Mouse (Mus musculus) MEL (cell line): ENCODE data around the gene Sf3b4.

ENCODE experiments used
- CTCF ChIP-seq, 3 experiments: IDR thresholded peaks in 2 of 3; conservative IDR thresholded peaks in 1 of 3; 2 replicates each; pipeline ENCODE4 v1.5.1; 2011 to 2012; ENCODE audit warnings: low read length in 3 of 3, low read depth in 2 of 3, mild to moderate bottlenecking in 2 of 3, improper control_type of control experiment in 1 of 3, inconsistent platforms in 1 of 3, mixed read lengths in 1 of 3, moderate library complexity in 1 of 3; ENCODE audit not compliant: control insufficient read depth in 1 of 3, insufficient read depth in 1 of 3, poor library complexity in 1 of 3, severe bottlenecking in 1 of 3
- GATA1 ChIP-seq: IDR thresholded peaks from 2 replicates; pipeline ENCODE4 v1.6.1; 2011; ENCODE audit warnings: low read depth, low read length, improper control_type of control experiment
- MAFK ChIP-seq: IDR thresholded peaks from 2 replicates; pipeline ENCODE4 v1.6.1; 2011; ENCODE audit warnings: low read depth, mild to moderate bottlenecking, low read length, improper control_type of control experiment, borderline replicate concordance
- MYC ChIP-seq: IDR thresholded peaks from 2 replicates; pipeline ENCODE4 v1.6.1; 2011; ENCODE audit warnings: low read depth, mild to moderate bottlenecking, low read length, improper control_type of control experiment, moderate library complexity
- POLR2A ChIP-seq, 2 experiments: IDR thresholded peaks; 2 replicates each; pipeline ENCODE4 v1.6.1; 2011 to 2012; ENCODE audit warnings: low read length in 2 of 2, mild to moderate bottlenecking in 2 of 2, control low read depth in 1 of 2, improper control_type of control experiment in 1 of 2, low read depth in 1 of 2, moderate library complexity in 1 of 2; ENCODE audit not compliant: control insufficient read depth in 1 of 2, insufficient read depth in 1 of 2, poor library complexity in 1 of 2
- RCOR1 ChIP-seq: IDR thresholded peaks from 2 replicates; pipeline ENCODE4 v1.6.1; 2012; ENCODE audit warnings: low read depth, mild to moderate bottlenecking, inconsistent platforms, low read length, improper control_type of control experiment

DNA sequence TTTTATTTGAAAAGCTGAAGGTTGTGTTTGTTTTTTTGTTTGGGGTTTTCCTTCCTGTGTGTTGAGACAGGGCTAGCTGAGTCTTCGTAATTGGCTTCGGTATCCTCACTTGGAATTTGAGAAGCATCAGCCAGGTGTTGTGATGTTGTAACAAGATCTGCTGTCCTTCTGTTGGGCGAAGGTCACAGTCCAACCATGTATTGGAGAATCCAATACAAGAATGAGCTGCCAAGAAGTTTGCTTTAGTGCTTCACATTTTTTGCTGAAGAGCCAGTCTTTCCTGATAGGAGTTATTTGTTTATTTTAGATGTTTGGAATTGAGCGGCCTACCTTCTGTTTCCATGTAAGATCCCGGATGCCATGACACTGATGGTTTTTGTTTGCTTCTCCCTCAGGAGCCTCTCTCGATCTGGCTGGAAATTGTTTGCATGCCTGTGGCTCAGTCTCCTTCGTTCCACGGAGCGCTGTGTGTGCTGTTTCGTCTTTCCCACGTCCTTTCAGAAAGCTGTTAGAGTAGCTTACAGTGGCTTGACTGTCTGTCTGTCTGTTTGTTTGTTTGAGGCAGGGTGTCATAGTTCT lies 38.7 kb upstream of the Sf3b4 start:
- TF ChIP-seq POLR2A (IDR thresholded peaks at IDR 0.05; ENCODE audit: control insufficient read depth in 1 of 2, insufficient read depth in 1 of 2, low read depth in 1 of 2, low read length in 2 of 2, poor library complexity in 1 of 2) (no peak), CTCF (IDR thresholded peaks at IDR 0.05 in 2 of 3, conservative IDR thresholded peaks at IDR 0.05 in 1 of 3; ENCODE audit: control insufficient read depth in 1 of 3, insufficient read depth in 1 of 3, low read depth in 2 of 3, low read length in 3 of 3, poor library complexity in 1 of 3, severe bottlenecking in 1 of 3) (no peak), RCOR1 (no peak), MAFK (no peak), MYC (no peak), GATA1 (no peak)
